Mouse (Mus musculus) hindbrain, embryonic 15.5 days (tissue): Measurements from ENCODE around the gene Btbd18. TPM values are rescaled to one million over a fixed set of nuclear protein-coding genes. Genes with fewer than 3 reads are reported as not detected.

Experiments used
- ATAC-seq: fragments of 200-750 bp; cut with Nextera tagmentation; 2 replicates; pipeline ENCODE4 v1.8.0; 2017; ENCODE audit warnings: low read depth, moderate number of reproducible peaks, moderate TSS enrichment; ENCODE audit not compliant: low FRiP score
- H3K27ac ChIP-seq: fragments of 300-500 bp; sonication (generic); replicated peaks from 2 replicates; pipeline ENCODE4 v1.5.1; 2015; ENCODE audit warnings: mild to moderate bottlenecking, inconsistent platforms
- H3K27me3 ChIP-seq: fragments of 300-500 bp; sonication (generic); 2 replicates; pipeline ENCODE4 v1.6.1; 2015; ENCODE audit warnings: control low read depth, inconsistent platforms
- H3K36me3 ChIP-seq: fragments of 300-500 bp; sonication (generic); 2 replicates; pipeline ENCODE4 v1.6.1; 2015; ENCODE audit warnings: control low read depth, inconsistent platforms
- H3K4me1 ChIP-seq: fragments of 300-500 bp; sonication (generic); replicated peaks from 2 replicates; pipeline ENCODE4 v1.6.1; 2015; ENCODE audit warnings: control low read depth, inconsistent platforms
- H3K4me2 ChIP-seq: fragments of 300-500 bp; sonication (generic); 2 replicates; pipeline ENCODE4 v1.6.1; 2015; ENCODE audit warnings: moderate library complexity, mild to moderate bottlenecking, inconsistent platforms
- H3K4me3 ChIP-seq: fragments of 300-500 bp; sonication (generic); 2 replicates; pipeline ENCODE4 v1.5.1; 2015; ENCODE audit warnings: mild to moderate bottlenecking, inconsistent platforms
- H3K9ac ChIP-seq: fragments of 300-500 bp; sonication (generic); 2 replicates; pipeline ENCODE4 v1.6.1; 2015; ENCODE audit warnings: inconsistent platforms
- H3K9me3 ChIP-seq: fragments of 300-500 bp; sonication (generic); 2 replicates; pipeline ENCODE4 v1.6.1; 2016; ENCODE audit warnings: control low read depth, inconsistent platforms
- WGBS: fragments of 180-500 bp; shearing (Covaris S2); methylation state at CpG from one replicate; pipeline ENCODE4 v1.1.7; 2015; 5-methylcytosine and 5-hydroxymethylcytosine counted together
- polyA plus RNA-seq: library from polyadenylated mRNA; unstranded; fragments of >200 nt; fragmentation: Nextera tagmentation; extraction: Ambion mirVana; gene quantifications from 2 replicates; pipeline ENCODE4 v1.2.1, GENCODE M21; 2015

Gene Btbd18
- polyA plus RNA-seq, 1 experiment from 2014 or later = 0.10 TPM

- Histone ChIP-seq H3K4me3 (no peak overlapping the region), H3K27ac (0 out of 2 replicates have a peak overlapping the region, but pooled peaks have one; percentile 7), H3K4me1 (peaks cover 45% of the 10 kb centered on the region), H3K9me3 (no peaks in the 10 kb centered on the region), H3K36me3 (no peaks in the 10 kb centered on the region), H3K27me3 (no peaks in the 10 kb centered on the region), H3K9ac (no peak overlapping the region), H3K4me2 (no peak overlapping the region)
- ATAC-seq = no peak
- WGBS = 13% methylated on average over 3 of the region's 3 CpGs
These were observed 25.9 kb upstream of the Btbd18 start for GRCm38 (mm10) chr2:84632999-84633398.

GRCm38 (mm10) chr2:84634006-84634405 is 24.9 kb upstream of the Btbd18 start:
- no peak overlapping the region for H3K4me2 ChIP-seq
- no peak overlapping the region for H3K9ac ChIP-seq
- H3K4me3 ChIP-seq = no peak overlapping the region
- H3K9me3 ChIP-seq = no peaks in the 10 kb centered on the region
- no peaks in the 10 kb centered on the region for H3K27me3 ChIP-seq
- H3K27ac ChIP-seq = peak overlapping the region; percentile 86; the same call in 1 of the 2 replicates
- H3K36me3 ChIP-seq = no peaks in the 10 kb centered on the region
- peaks cover 54% of the 10 kb centered on the region for H3K4me1 ChIP-seq
- ATAC-seq = no peak
- WGBS = 79% methylated on average over 4 of the region's 4 CpGs

DNA sequence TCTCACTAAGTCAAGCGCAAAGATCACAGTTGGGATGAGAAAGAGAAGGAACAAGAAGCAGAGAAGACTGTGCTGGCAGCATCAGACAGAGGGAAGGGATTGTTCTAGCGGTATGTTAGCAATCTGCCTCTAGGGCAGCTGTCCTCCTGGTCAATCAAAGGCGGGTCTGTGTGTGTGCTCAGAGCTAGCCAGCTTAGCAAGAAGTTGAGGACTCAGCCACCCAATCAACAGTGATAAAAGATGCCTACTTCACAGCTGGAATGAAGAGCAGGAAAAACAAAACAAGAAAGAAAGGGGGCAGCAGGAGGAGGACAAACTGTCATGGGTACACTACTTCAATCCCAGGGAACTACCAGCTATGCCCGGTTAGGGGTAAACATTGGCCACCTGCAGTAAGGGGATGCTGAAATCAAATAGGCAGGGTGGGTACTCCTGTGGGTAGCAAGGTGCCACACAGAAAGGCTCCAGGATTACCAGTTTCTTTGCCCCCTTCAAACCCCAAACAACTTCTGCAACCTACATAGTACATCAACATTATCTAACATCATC is 23.9 kb upstream of the Btbd18 start:
- no peak overlapping the region for H3K9ac ChIP-seq
- no peak overlapping the region for H3K4me3 ChIP-seq
- H3K9me3 ChIP-seq = no peaks in the 10 kb centered on the region
- peak overlapping the region; percentile 23 for H3K4me2 ChIP-seq
- peak overlapping the region; percentile 86 for H3K27ac ChIP-seq
- peak; percentile 32; the same call in 1 of the 2 replicates for ATAC-seq
- H3K4me1 ChIP-seq = peaks cover 57% of the 10 kb centered on the region
- no peaks in the 10 kb centered on the region for H3K27me3 ChIP-seq
- H3K36me3 ChIP-seq = no peaks in the 10 kb centered on the region
- WGBS = 34% methylated on average over 4 of the region's 4 CpGs

- peak overlapping the region; percentile 86 for H3K27ac ChIP-seq
- peak overlapping the region; percentile 23; the same call in 1 of the 2 replicates for H3K4me2 ChIP-seq
- H3K4me1 ChIP-seq = peaks cover 57% of the 10 kb centered on the region
- H3K36me3 ChIP-seq = no peaks in the 10 kb centered on the region
- no peaks in the 10 kb centered on the region for H3K27me3 ChIP-seq
- H3K9me3 ChIP-seq = no peaks in the 10 kb centered on the region
- peak; percentile 91 for ATAC-seq
- no peak overlapping the region for H3K4me3 ChIP-seq
- H3K9ac ChIP-seq = no peak overlapping the region
- WGBS = 3% methylated on average over 2 of the region's 2 CpGs
These were observed 23.3 kb upstream of the Btbd18 start for GRCm38 (mm10) chr2:84635611-84636010.

- H3K4me3 ChIP-seq = no peak overlapping the region
- H3K9me3 ChIP-seq = no peaks in the 10 kb centered on the region
- 14% methylated on average over 8 of the region's 8 CpGs for WGBS
- no peaks in the 10 kb centered on the region for H3K36me3 ChIP-seq
- ATAC-seq = no peak
- no peak overlapping the region for H3K9ac ChIP-seq
- no peaks in the 10 kb centered on the region for H3K27me3 ChIP-seq
- H3K4me2 ChIP-seq = 0 out of 2 replicates have a peak overlapping the region, but pooled peaks have one; percentile 4
- H3K27ac ChIP-seq = peak overlapping the region; percentile 86
- H3K4me1 ChIP-seq = peaks cover 57% of the 10 kb centered on the region
These were observed 22.6 kb upstream of the Btbd18 start for GRCm38 (mm10) chr2:84636231-84636741.

- no peak for ATAC-seq
- H3K4me1 ChIP-seq = peaks cover 54% of the 10 kb centered on the region
- no peak overlapping the region for H3K4me2 ChIP-seq
- no peaks in the 10 kb centered on the region for H3K27me3 ChIP-seq
- WGBS = 31% methylated on average over 7 of the region's 7 CpGs
- no peak overlapping the region for H3K9ac ChIP-seq
- no peaks in the 10 kb centered on the region for H3K9me3 ChIP-seq
- peak overlapping the region; percentile 59; the same call in 1 of the 2 replicates for H3K27ac ChIP-seq
- no peaks in the 10 kb centered on the region for H3K36me3 ChIP-seq
- no peak overlapping the region for H3K4me3 ChIP-seq
These were observed 21.3 kb upstream of the Btbd18 start for GRCm38 (mm10) chr2:84637452-84638165.

GRCm38 (mm10) chr2:84638428-84639220 is 20.3 kb upstream of the Btbd18 start:
- no peak overlapping the region for H3K4me2 ChIP-seq
- no peaks in the 10 kb centered on the region for H3K9me3 ChIP-seq
- H3K9ac ChIP-seq = no peak overlapping the region
- H3K27me3 ChIP-seq = no peaks in the 10 kb centered on the region
- no peak overlapping the region for H3K4me3 ChIP-seq
- no peak for ATAC-seq
- H3K4me1 ChIP-seq = peaks cover 54% of the 10 kb centered on the region
- peak overlapping the region; percentile 59; the same call in 1 of the 2 replicates for H3K27ac ChIP-seq
- 62% methylated on average over 5 of the region's 5 CpGs for WGBS
- no peaks in the 10 kb centered on the region for H3K36me3 ChIP-seq

- no peak overlapping the region for H3K9ac ChIP-seq
- peaks cover 41% of the 10 kb centered on the region for H3K4me1 ChIP-seq
- H3K36me3 ChIP-seq = no peaks in the 10 kb centered on the region
- H3K4me3 ChIP-seq = no peak overlapping the region
- H3K9me3 ChIP-seq = no peaks in the 10 kb centered on the region
- no peak for ATAC-seq
- no peak overlapping the region for H3K4me2 ChIP-seq
- no peak overlapping the region for H3K27ac ChIP-seq
- no peaks in the 10 kb centered on the region for H3K27me3 ChIP-seq
These were observed 18.0 kb upstream of the Btbd18 start for GRCm38 (mm10) chr2:84640833-84641232.

DNA sequence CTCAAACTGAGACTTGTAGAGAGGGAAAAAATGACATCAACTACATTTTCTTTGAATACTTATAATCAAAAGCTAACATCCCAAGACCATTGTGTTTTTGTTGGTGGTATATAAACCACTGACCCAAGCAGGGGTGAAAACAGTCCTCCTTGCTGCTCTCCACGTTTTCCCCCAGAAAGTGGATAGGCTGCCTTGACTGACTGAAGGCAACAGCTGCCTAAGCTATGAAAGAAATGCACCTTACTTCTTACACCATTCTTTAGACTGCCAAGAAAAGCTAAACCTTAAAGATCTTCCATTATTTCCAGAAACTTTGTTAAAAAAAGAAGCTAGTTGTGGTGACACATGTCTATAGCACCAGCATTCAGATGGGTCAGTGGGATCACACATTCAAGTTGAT is 12.7 kb upstream of the Btbd18 start:
- Histone ChIP-seq H3K9ac (no peak overlapping the region), H3K4me2 (peak overlapping the region; percentile 82; the same call in 1 of the 2 replicates)
- no peak for ATAC-seq

GRCm38 (mm10) chr2:84647051-84647568 is 11.8 kb upstream of the Btbd18 start:
- no peaks in the 10 kb centered on the region for H3K27me3 ChIP-seq
- H3K4me1 ChIP-seq = peaks cover 39% of the 10 kb centered on the region
- H3K27ac ChIP-seq = no peak overlapping the region
- no peak for ATAC-seq
- WGBS = 89% methylated on average over 6 of the region's 6 CpGs
- H3K36me3 ChIP-seq = no peaks in the 10 kb centered on the region
- H3K4me3 ChIP-seq = peak overlapping the region; percentile 65
- H3K4me2 ChIP-seq = peak overlapping the region; percentile 82
- no peaks in the 10 kb centered on the region for H3K9me3 ChIP-seq
- no peak overlapping the region for H3K9ac ChIP-seq

More for the DNA sequence above, 12.7 kb upstream of the Btbd18 start:
- WGBS = 87% methylated on average over 1 of the region's 1 CpGs
- Histone ChIP-seq H3K27me3 (no peaks in the 10 kb centered on the region), H3K9me3 (no peaks in the 10 kb centered on the region), H3K4me3 (no peak overlapping the region), H3K27ac (no peak overlapping the region), H3K36me3 (no peaks in the 10 kb centered on the region), H3K4me1 (peaks cover 31% of the 10 kb centered on the region)

GRCm38 (mm10) chr2:84648369-84648768 is 10.5 kb upstream of the Btbd18 start:
- ATAC-seq = peak; percentile 50; the same call in 1 of the 2 replicates
- WGBS = 12% methylated on average over 6 of the region's 6 CpGs
- Histone ChIP-seq H3K9me3 (no peaks in the 10 kb centered on the region), H3K27me3 (no peaks in the 10 kb centered on the region), H3K36me3 (no peaks in the 10 kb centered on the region), H3K4me2 (peak overlapping the region; percentile 82), H3K27ac (peak overlapping the region; percentile 76), H3K9ac (peak overlapping the region; percentile 80), H3K4me3 (peak overlapping the region; percentile 65), H3K4me1 (peaks cover 34% of the 10 kb centered on the region)
